Mouse (Mus musculus) Patski (cell line): ENCODE data around the gene Clcn5. TPM values are rescaled to one million over a fixed set of nuclear protein-coding genes. Genes with fewer than 3 reads are reported as not detected.

Experiments
- ATAC-seq: fragments of 100-300 bp; one replicate; pipeline ENCODE4 v1.8.0; 2021
- CTCF ChIA-PET: fragments of 350-600 bp; sonication (Branson Sonifier 250); formaldehyde crosslinking; loops from one replicate; lab custom pipeline; 2022; ENCODE audit warnings: inconsistent platforms; lab: Charles Lee
- POLR2A ChIA-PET: fragments of 350-600 bp; sonication (Branson Sonifier 250); formaldehyde crosslinking; loops from one replicate; lab custom pipeline; 2022; ENCODE audit warnings: antibody characterized with exemption, inconsistent platforms; lab: Charles Lee
- DNase-seq: peaks from one replicate; pipeline ENCODE4 v3.0.0-alpha.2; 2011; ENCODE audit warnings: low read depth, low spot score
- H3K27me3 ChIP-seq: fragments of 371-371 bp; one replicate; pipeline ENCODE4 v1.5.1; 2021
- CTCF ChIP-seq: fragments of 100-300 bp; IDR thresholded peaks from one replicate; pipeline ENCODE4 v1.5.1; 2021
- in situ Hi-C: fragments of 300-500 bp; cut with MboI; formaldehyde crosslinking; loops from 3 replicates; pipeline ENCODE4 v1.11.1; 2018; ENCODE audit warnings: low pct_unique_long_range_greater_than_20kb, mixed read lengths
- polyA plus RNA-seq: library from polyadenylated mRNA; unstranded; gene quantifications from one replicate; pipeline ENCODE4 v1.2.3, GENCODE M21; 2021

Gene Clcn5
- polyA plus RNA-seq, 1 experiment from 2014 or later, result 38.1 TPM

DNA sequence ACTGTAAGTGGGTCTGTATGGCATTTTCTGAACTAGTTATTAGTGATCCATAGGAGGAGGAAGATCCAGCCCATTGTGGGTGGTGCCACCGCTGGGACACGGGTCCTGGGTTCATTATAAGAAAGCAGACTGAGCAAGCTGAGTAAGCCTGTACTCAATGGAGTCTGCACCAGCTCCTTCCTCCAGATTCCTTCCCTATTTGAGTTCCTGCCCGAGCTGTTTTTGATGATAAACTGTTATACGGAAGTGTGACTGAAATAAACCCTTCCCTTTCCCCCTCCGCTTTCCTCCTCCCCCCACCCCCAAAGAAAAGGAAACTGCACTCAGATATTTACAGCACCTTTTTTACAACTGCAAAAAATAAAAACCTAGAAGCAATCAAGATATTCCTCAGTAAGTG lies 115.1 kb downstream of the Clcn5 start:
- H3K27me3 ChIP-seq, result no peaks in the 10 kb centered on the region
- ATAC-seq, result no peak
- in situ Hi-C loops, result no loop called here
- POLR2A ChIA-PET, result no interaction called here
- TF ChIP-seq CTCF, result no peak
- no peak for DNase-seq
- CTCF ChIA-PET, result no interaction called here

- in situ Hi-C loops, result no loop called here
- no peak for ATAC-seq
- no peak for TF ChIP-seq CTCF
- ChIA-PET CTCF (no interaction called here), POLR2A (no interaction called here)
- no peaks in the 10 kb centered on the region for H3K27me3 ChIP-seq
- no peak for DNase-seq
Observed at GRCm38 (mm10) chrX:7203535-7203934, 115.6 kb downstream of the Clcn5 start.

DNA sequence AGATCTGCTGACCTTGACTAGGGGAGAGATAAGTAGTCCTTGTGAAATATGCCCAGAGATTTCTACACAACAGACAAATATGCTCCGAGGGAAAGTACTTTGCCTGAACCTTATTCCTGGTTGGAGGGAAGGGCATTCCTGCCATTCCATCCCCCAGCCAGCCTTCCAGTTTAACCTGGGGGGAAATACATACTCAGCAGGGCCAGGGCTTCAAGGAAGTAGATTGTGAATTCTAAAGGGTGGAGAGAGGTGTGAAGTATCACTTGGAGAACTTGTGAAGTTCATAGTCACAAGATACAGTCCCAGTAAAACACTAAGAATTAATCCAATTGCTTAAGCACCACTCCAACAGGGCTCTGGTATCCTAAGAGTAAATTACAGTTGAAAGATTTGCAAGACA lies 121.3 kb downstream of the Clcn5 start:
- no peak for ATAC-seq

DNA sequence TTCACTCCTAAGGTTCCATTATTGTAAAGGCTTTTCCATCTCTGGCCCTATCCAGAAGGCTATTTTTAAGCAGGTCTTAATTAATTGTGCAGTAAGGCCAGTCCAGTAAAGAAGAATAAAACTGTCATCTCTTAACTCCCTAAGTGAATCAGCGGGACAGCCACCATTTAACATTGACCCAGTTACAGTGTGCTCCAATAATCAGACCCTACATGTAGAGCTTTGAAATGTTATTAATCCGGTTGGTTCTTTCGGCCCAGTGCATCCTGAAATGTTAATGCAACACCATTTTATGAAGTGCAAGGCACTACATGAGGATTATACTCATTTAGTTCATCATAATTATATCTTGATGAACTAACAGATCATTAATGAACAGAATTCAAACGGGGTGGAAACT lies 128.3 kb downstream of the Clcn5 start:
- DNase-seq (no peak), ATAC-seq (no peak)
- in situ Hi-C loops, result no loop called here
- ChIA-PET POLR2A (no interaction called here), CTCF (interaction anchor here (1.0 kb wide), 1 partner anchor 36 kb away, joined by 3 read pairs; no protein-coding TSS in a partner anchor)
- H3K27me3 ChIP-seq, result no peaks in the 10 kb centered on the region
- TF ChIP-seq CTCF, result no peak

More for the DNA sequence above, 121.3 kb downstream of the Clcn5 start:
- no peaks in the 10 kb centered on the region for H3K27me3 ChIP-seq
- TF ChIP-seq CTCF, result no peak
- ChIA-PET POLR2A (no interaction called here), CTCF (no interaction called here)
- DNase-seq, result no peak
- in situ Hi-C loops, result no loop called here

DNA sequence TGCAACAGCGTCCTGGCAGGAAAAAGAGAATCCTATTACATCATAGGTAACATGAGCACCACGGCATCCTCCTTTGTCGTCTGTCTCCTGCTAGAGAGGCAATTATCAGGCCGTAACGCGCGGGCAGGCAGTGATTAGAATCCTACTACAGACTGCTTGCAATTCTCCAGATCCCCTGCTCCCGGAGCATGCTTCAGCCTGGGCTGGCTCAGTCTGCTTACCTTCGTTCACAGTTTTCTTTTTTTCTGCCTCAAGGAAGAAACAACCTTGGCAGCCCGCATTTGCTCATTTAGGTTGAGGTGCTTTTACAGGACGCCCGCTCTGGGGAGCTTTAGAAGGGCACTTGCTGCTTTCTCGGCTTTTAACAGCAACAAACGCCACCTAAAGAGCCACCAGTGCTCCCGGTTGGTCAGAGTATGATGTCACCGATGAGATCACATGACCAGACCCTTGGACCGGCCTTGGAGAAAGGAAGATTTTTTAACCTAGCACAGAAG lies 130.8 kb downstream of the Clcn5 start:
- no peaks in the 10 kb centered on the region for H3K27me3 ChIP-seq
- TF ChIP-seq CTCF, result no peak
- ChIA-PET CTCF (interaction anchor here (1.2 to 1.7 kb wide), 2 partner anchors 8 to 10 kb away, joined by 3 to 4 read pairs; no protein-coding TSS in a partner anchor), POLR2A (no interaction called here)
- ATAC-seq (no peak), DNase-seq (no peak)
- in situ Hi-C loops, result no loop called here

DNA sequence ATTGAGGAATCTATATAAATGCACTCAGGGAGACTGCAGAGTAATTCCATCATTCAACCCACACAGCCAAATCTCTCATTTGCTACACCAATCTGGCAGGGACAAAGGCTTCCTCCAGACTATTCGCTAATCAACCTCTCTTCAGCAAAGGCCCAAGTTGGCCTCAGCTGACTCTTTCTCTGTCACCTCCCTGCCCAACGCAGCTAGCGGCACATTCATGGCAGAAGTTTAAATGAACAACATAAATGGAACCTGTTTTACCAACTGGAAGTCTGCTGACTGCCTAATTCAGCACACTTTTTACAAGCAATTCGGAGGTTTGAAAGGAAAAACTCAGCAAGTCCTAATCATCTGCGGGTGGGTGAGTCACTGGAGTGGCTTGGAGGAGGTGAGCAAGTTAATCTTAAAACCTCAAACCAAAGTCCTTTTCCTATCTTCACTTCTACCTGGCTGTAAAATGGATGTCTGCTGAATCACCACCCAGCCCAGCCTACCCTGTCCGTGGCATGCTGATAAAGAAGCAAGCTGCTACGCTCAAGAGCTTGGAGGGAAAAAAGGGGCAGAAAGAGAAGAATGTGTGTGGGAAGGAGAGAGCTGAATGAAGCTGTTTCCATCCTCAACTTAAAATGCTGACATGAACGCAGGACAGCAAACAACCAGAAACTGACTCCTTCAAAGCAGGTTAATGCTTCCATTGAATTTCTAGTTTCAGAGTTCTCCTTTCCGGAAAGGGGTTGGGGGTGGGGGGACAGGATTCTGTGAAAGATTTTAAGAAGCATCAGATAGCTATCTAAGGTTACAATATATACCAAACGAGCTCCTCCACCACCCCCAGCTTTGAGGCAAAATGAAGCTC lies 131.5 kb downstream of the Clcn5 start:
- in situ Hi-C loops, result no loop called here
- POLR2A ChIA-PET, result no interaction called here
- ATAC-seq, result no peak

GRCm38 (mm10) chrX:7170156-7170555 lies 149.0 kb downstream of the Clcn5 start:
- H3K27me3 ChIP-seq, result no peaks in the 10 kb centered on the region
- ATAC-seq (no peak), DNase-seq (no peak)
- TF ChIP-seq CTCF, result no peak
- in situ Hi-C loops, result no loop called here
- ChIA-PET POLR2A (no interaction called here), CTCF (no interaction called here)

More for the DNA sequence above, 131.5 kb downstream of the Clcn5 start:
- no peaks in the 10 kb centered on the region for H3K27me3 ChIP-seq
- no peak for DNase-seq
- CTCF ChIA-PET, result interaction anchor here (1.2 to 1.7 kb wide), 2 partner anchors 9 to 10 kb away, joined by 3 to 4 read pairs; no protein-coding TSS in a partner anchor
- TF ChIP-seq CTCF, result no peak

DNA sequence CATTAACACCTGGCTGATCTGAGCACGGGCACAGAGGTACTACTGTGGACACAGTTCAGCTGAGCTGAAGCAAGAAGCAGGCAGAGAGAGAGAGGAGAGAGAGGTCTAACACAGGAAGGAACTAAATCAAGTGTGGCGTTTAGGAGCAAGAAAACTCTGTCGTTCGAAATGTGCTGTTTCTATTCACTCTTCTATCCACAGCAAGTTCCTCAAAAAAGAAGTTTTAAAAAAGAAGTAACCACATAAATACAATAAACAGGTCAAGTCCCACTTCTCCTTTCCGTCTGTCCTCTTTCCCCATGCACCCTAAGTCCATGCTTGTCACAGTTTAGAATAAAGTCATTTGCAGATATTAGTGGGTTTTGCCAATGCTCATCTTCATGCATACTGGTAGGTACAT lies 150.4 kb downstream of the Clcn5 start:
- DNase-seq (no peak), ATAC-seq (no peak)
- CTCF ChIA-PET, result interaction anchor here (0.9 to 1.5 kb wide), 2 partner anchors 9 to 14 kb away, joined by 3 to 4 read pairs; no protein-coding TSS in a partner anchor
- POLR2A ChIA-PET, result no interaction called here
- no peak for TF ChIP-seq CTCF
- no peaks in the 10 kb centered on the region for H3K27me3 ChIP-seq
- in situ Hi-C loops, result no loop called here

- in situ Hi-C loops, result no loop called here
- ChIA-PET POLR2A (no interaction called here), CTCF (no interaction called here)
- DNase-seq, result no peak
- TF ChIP-seq CTCF, result no peak
- ATAC-seq, result no peak
- no peaks in the 10 kb centered on the region for H3K27me3 ChIP-seq
Observed at GRCm38 (mm10) chrX:7157976-7158375, 161.2 kb downstream of the Clcn5 start.

DNA sequence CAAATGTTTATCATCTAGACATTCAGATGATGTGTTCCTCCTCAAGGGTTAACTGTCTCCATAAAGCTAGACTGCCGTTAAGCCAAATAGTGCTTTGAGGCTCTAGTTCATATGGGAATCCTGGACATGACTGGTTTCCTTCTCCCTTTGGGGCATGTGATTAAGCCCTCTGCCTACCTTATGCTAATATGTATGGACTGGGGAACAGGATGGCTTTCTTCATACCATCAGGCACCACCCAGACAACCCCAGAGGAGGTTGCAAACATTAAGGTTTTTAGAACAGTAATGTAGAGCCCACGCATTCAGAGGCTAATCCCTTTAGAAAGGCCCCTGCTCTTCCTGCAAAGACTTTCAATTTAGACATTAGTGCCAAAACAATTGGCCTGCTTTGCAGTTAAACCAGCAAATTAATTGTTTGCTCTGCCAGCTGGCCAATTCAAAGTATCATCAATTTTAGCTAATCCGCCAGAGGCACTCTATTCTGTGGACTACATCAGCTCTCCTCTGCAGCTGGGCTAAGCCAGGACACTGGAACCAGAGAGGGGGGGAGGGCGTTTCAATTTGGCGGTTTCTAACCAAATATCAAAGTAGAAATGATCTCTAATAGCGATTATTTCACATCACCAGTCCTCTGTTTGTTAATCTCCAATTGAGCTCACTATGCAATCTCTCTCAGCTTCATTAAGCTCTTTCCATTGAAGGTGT lies 163.0 kb downstream of the Clcn5 start:
- H3K27me3 ChIP-seq, result no peaks in the 10 kb centered on the region
- DNase-seq (no peak), ATAC-seq (no peak)
- CTCF ChIA-PET, result interaction anchor here (1.9 kb wide), 1 partner anchor 10 kb away, joined by 5 read pairs; no protein-coding TSS in a partner anchor
- in situ Hi-C loops, result no loop called here
- POLR2A ChIA-PET, result interaction anchor here (0.5 kb wide), 1 partner anchor 194 kb away, joined by 3 read pairs; no protein-coding TSS in a partner anchor
- TF ChIP-seq CTCF, result no peak
